Mouse (Mus musculus): Measurements from ENCODE around the gene Eps8.

Gene Eps8

DNA sequence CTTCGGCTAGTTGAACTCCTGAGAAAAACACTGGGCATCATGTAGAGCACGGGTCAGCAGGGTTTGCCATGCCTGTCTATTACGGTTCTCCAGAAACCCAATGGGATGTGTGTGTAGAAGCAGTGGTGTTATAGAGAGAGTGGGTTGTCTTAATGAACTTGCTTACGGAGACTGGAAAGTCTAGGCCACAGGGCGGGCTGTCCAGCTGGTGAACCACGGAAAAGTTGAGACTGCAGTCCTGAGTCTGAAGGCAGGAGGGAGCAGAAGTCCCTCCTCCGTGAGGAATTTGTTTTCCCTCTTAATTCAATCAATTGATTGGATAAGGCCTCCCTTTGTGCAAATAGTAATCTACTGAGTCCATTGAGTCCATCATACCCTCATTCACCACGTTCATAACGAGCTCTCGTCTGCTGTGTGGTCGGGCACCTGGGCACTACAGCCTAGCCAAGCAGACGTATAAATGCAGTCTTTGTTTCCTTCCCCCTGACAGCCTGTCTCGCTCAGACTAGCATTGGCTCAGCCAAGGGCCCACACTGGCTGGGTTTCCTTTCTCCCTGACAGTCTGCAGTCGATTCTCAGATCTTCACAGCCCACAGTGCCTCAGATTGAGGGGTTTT lies 221.0 kb downstream of the Eps8 start:
- no peak for DNase-seq (ENCODE audit: extremely low spot score, low spot score)
